Mouse (Mus musculus) ES-E14 (cell line): ENCODE measurements around the gene Gstm1. TPM values are rescaled to one million over a fixed set of nuclear protein-coding genes. Genes with fewer than 3 reads are reported as not detected.

ENCODE experiments used
- DNase-seq: peaks from one replicate; pipeline ENCODE4 v3.0.0-alpha.2; 2013; ENCODE audit warnings: low read depth, low spot score
- H3K27ac ChIP-seq: 2 replicates; pipeline ENCODE4 v1.5.1; 2012; ENCODE audit warnings: low read depth, mild to moderate bottlenecking, low read length, moderate library complexity, mixed read lengths; ENCODE audit not compliant: poor library complexity, insufficient read depth, severe bottlenecking
- H3K36me3 ChIP-seq: 2 replicates; pipeline ENCODE4 v1.6.1; 2012; ENCODE audit warnings: mild to moderate bottlenecking, low read length, moderate library complexity, mixed read lengths; ENCODE audit not compliant: control insufficient read depth, poor library complexity, insufficient read depth, severe bottlenecking
- H3K4me1 ChIP-seq, 2 experiments: fragments of 150-350 bp in 1 of 2; sonication (generic) in 1 of 2; 2 replicates each; pipeline ENCODE4 v1.6.1; 2012; ENCODE audit warnings: low read length in 2 of 2, mild to moderate bottlenecking in 1 of 2, mixed read lengths in 1 of 2; ENCODE audit not compliant: control insufficient read depth in 2 of 2, insufficient read depth in 2 of 2, poor library complexity in 1 of 2
- H3K4me3 ChIP-seq, 2 experiments: fragments of 150-350 bp in 1 of 2; sonication (generic) in 1 of 2; 2 replicates each; pipeline ENCODE4 v1.5.1; 2012; ENCODE audit warnings: low read length in 2 of 2, low read depth in 1 of 2, mild to moderate bottlenecking in 1 of 2, mixed read lengths in 1 of 2; ENCODE audit not compliant: insufficient read depth in 1 of 2, poor library complexity in 1 of 2, severe bottlenecking in 1 of 2
- H3K9ac ChIP-seq: 2 replicates; pipeline ENCODE4 v1.6.1; 2012; ENCODE audit warnings: low read depth, mild to moderate bottlenecking, low read length, mixed read lengths; ENCODE audit not compliant: poor library complexity, insufficient read depth, severe bottlenecking
- H3K9me3 ChIP-seq: fragments of 150-350 bp; sonication (generic); 2 replicates; pipeline ENCODE4 v1.6.1; 2012; ENCODE audit warnings: low read depth, mild to moderate bottlenecking, low read length; ENCODE audit not compliant: control insufficient read depth, insufficient read depth
- CHD2 ChIP-seq: IDR thresholded peaks from 2 replicates; pipeline ENCODE4 v1.6.1; 2014; ENCODE audit warnings: mild to moderate bottlenecking, low read depth, low read length, inconsistent platforms
- HCFC1 ChIP-seq: IDR thresholded peaks from 2 replicates; pipeline ENCODE4 v1.6.1; 2012; ENCODE audit warnings: low read length, inconsistent platforms, borderline replicate concordance; ENCODE audit not compliant: insufficient read depth
- MAFK ChIP-seq: IDR thresholded peaks from 2 replicates; pipeline ENCODE4 v1.6.1; 2014; ENCODE audit warnings: mild to moderate bottlenecking, low read depth, low read length, inconsistent platforms; ENCODE audit not compliant: insufficient read depth
- ZC3H11A ChIP-seq: IDR thresholded peaks from 2 replicates; pipeline ENCODE4 v1.6.1; 2012; ENCODE audit warnings: low read depth, mild to moderate bottlenecking, inconsistent platforms, low read length, borderline replicate concordance
- ZNF384 ChIP-seq: IDR thresholded peaks from 2 replicates; pipeline ENCODE4 v1.6.1; 2012; ENCODE audit warnings: low read depth, low read length, inconsistent platforms
- in situ Hi-C, 2 experiments: fragments of 600-800 bp; cut with MboI; formaldehyde crosslinking; loops; one replicate each; pipeline ENCODE4 v1.15.1; 2025; ENCODE audit warnings: low sequenced_read_pairs in 2 of 2, inconsistent platforms in 1 of 2; ENCODE audit not compliant: unreplicated experiment in 2 of 2
- total RNA-seq: library from RNA; depleted of rRNA; stranded (reverse); fragments of 300-350 nt; gene quantifications from 2 replicates; pipeline ENCODE4 v1.2.3, GENCODE M21; 2012

Gstm1 gene
- total RNA-seq, 1 experiment: 7.9 TPM

- Histone ChIP-seq H3K27ac (no peak overlapping the region), H3K9ac (no peak overlapping the region), H3K4me1 (peaks cover 0 to 9% of the 10 kb centered on the region in 2 experiments; a peak in 1 of 4 replicates), H3K4me3 (no peak overlapping the region), H3K36me3 (peaks cover 2% of the 10 kb centered on the region; the same call in 1 of the 2 replicates), H3K9me3 (no peaks in the 10 kb centered on the region)
- DNase-seq: no peak
- TF ChIP-seq MAFK (no peak), ZC3H11A (no peak), HCFC1 (no peak), ZNF384 (no peak), CHD2 (no peak)
- in situ Hi-C loops: no loop called here
These were observed 33.3 kb downstream of the Gstm1 start for GRCm38 (mm10) chr3:107984471-107984870.

GRCm38 (mm10) chr3:107983771-107984170 lies 34.0 kb downstream of the Gstm1 start:
- DNase-seq: no peak
- Histone ChIP-seq H3K9ac (no peak overlapping the region), H3K9me3 (no peaks in the 10 kb centered on the region), H3K36me3 (peaks cover 2% of the 10 kb centered on the region; the same call in 1 of the 2 replicates), H3K4me1 (peaks cover 0 to 9% of the 10 kb centered on the region in 2 experiments; a peak in 1 of 4 replicates), H3K27ac (no peak overlapping the region), H3K4me3 (no peak overlapping the region)
- in situ Hi-C loops: no loop called here
- TF ChIP-seq MAFK (no peak), CHD2 (no peak), ZNF384 (no peak), HCFC1 (no peak), ZC3H11A (no peak)

GRCm38 (mm10) chr3:107982726-107983125 lies 35.0 kb downstream of the Gstm1 start:
- Histone ChIP-seq H3K9ac (no peak overlapping the region), H3K9me3 (no peaks in the 10 kb centered on the region), H3K36me3 (peaks cover 2% of the 10 kb centered on the region; the same call in 1 of the 2 replicates), H3K27ac (no peak overlapping the region), H3K4me3 (no peak overlapping the region), H3K4me1 (peaks cover 0 to 9% of the 10 kb centered on the region in 2 experiments; a peak in 1 of 4 replicates)
- in situ Hi-C loops: no loop called here
- no peak for DNase-seq
- TF ChIP-seq ZC3H11A (no peak), ZNF384 (no peak), HCFC1 (no peak), MAFK (no peak), CHD2 (no peak)

- TF ChIP-seq ZC3H11A (no peak), MAFK (no peak), HCFC1 (no peak), CHD2 (no peak), ZNF384 (no peak)
- H3K27ac ChIP-seq: no peak overlapping the region
- no peak overlapping the region for H3K4me3 ChIP-seq
- in situ Hi-C loops: no loop called here
- H3K9me3 ChIP-seq: no peaks in the 10 kb centered on the region
- peaks cover 2% of the 10 kb centered on the region; the same call in 1 of the 2 replicates for H3K36me3 ChIP-seq
- no peak overlapping the region for H3K9ac ChIP-seq
- H3K4me1 ChIP-seq: peaks cover 0 to 4% of the 10 kb centered on the region in 2 experiments; a peak in 1 of 4 replicates
- no peak for DNase-seq
These were observed 36.5 kb downstream of the Gstm1 start for GRCm38 (mm10) chr3:107981261-107981660.

GRCm38 (mm10) chr3:107977691-107978090 lies 40.1 kb downstream of the Gstm1 start:
- Histone ChIP-seq H3K36me3 (no peaks in the 10 kb centered on the region), H3K27ac (no peak overlapping the region), H3K4me3 (no peak overlapping the region), H3K4me1 (no peaks in the 10 kb centered on the region), H3K9me3 (no peaks in the 10 kb centered on the region), H3K9ac (no peak overlapping the region)
- TF ChIP-seq ZNF384 (no peak), HCFC1 (no peak), MAFK (no peak), CHD2 (no peak), ZC3H11A (no peak)
- DNase-seq: no peak
- in situ Hi-C loops: no loop called here
